Mouse (Mus musculus): ENCODE measurements at regions not wholly inside any gene's neighbourhood (a gene's known extent, or its start where the extent isn't known, plus 50 kb on each side); places are given as distances from the start of the nearest gene placed in this dataset.

DNA sequence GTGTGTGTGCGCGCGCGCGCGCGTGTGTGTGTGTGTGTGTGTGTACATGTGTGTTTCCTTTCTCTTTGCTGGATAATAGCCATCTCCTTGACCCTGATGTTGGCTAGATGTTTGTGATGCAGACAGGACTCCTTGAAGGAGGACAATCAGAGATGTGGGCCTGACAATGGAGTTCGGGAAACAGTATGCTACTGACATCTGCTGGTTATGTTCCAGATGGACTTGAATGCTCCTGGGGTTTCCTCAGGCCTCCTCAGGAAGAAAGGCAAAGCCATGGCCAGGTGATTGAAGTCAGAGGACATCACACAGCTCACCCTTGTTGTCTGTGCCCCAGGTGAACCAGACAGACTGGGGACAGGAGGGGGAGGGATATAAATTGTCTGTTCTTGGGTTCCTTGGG is 102.2 kb upstream of the Arsj start:
- no peak for TF ChIP-seq POLR2A (IDR thresholded peaks at IDR 0.05; ENCODE audit: control insufficient read depth, extremely low read depth, insufficient read depth, low read length, poor library complexity)
- TF ChIP-seq CTCF (IDR thresholded peaks at IDR 0.05; ENCODE audit: borderline replicate concordance, control insufficient read depth, extremely low read depth, insufficient read depth, low read length, poor library complexity) = no peak
